Mouse (Mus musculus): ENCODE measurements around the gene Tuba8. TPM values are rescaled to one million over a fixed set of nuclear protein-coding genes. Genes with fewer than 3 reads are reported as not detected.

The Tuba8 gene
- polyA plus RNA-seq, 1 experiment: 1.8 TPM

GRCm38 (mm10) chr6:121214667-121215330 lies 4.3 kb downstream of the Tuba8 start:
- TF ChIP-seq POLR2A (IDR thresholded peaks at IDR 0.05; ENCODE audit: low read depth, low read length): no peak
- no peak for TF ChIP-seq CTCF (IDR thresholded peaks at IDR 0.05; ENCODE audit: borderline replicate concordance, insufficient read depth, low read length)
- Histone ChIP-seq H3K27ac (ENCODE audit: insufficient read depth, low read length) (no peak overlapping the region), H3K4me1 (ENCODE audit: control insufficient read depth, insufficient read depth, low read length) (peaks cover 8% of the 10 kb centered on the region; the same call in 1 of the 2 replicates), H3K4me3 (ENCODE audit: insufficient read depth, low read length) (no peak overlapping the region)

GRCm38 (mm10) chr6:121215336-121215735 lies 4.8 kb downstream of the Tuba8 start:
- H3K4me3 ChIP-seq (ENCODE audit: insufficient read depth, low read length): no peak overlapping the region
- peaks cover 4% of the 10 kb centered on the region; the same call in 1 of the 2 replicates for H3K4me1 ChIP-seq (ENCODE audit: control insufficient read depth, insufficient read depth, low read length)
- no peak overlapping the region for H3K27ac ChIP-seq (ENCODE audit: insufficient read depth, low read length)
- TF ChIP-seq POLR2A (IDR thresholded peaks at IDR 0.05; ENCODE audit: low read depth, low read length): no peak
- TF ChIP-seq CTCF (IDR thresholded peaks at IDR 0.05; ENCODE audit: borderline replicate concordance, insufficient read depth, low read length): no peak

- no peak overlapping the region for H3K4me3 ChIP-seq (ENCODE audit: insufficient read depth, low read length)
- TF ChIP-seq CTCF (IDR thresholded peaks at IDR 0.05; ENCODE audit: borderline replicate concordance, insufficient read depth, low read length): no peak
- TF ChIP-seq POLR2A (IDR thresholded peaks at IDR 0.05; ENCODE audit: low read depth, low read length): no peak
- peaks cover 4% of the 10 kb centered on the region; the same call in 1 of the 2 replicates for H3K4me1 ChIP-seq (ENCODE audit: control insufficient read depth, insufficient read depth, low read length)
- H3K27ac ChIP-seq (ENCODE audit: insufficient read depth, low read length): no peak overlapping the region
Measured at GRCm38 (mm10) chr6:121215896-121216295, 5.4 kb downstream of the Tuba8 start.

- no peak overlapping the region for H3K27ac ChIP-seq (ENCODE audit: insufficient read depth, low read length)
- TF ChIP-seq POLR2A (IDR thresholded peaks at IDR 0.05; ENCODE audit: low read depth, low read length) (no peak), CTCF (IDR thresholded peaks at IDR 0.05; ENCODE audit: borderline replicate concordance, insufficient read depth, low read length) (no peak)
- H3K4me3 ChIP-seq (ENCODE audit: insufficient read depth, low read length): no peak overlapping the region
- H3K4me1 ChIP-seq (ENCODE audit: control insufficient read depth, insufficient read depth, low read length): peaks cover 4% of the 10 kb centered on the region; the same call in 1 of the 2 replicates
Measured at GRCm38 (mm10) chr6:121216589-121217255, 6.2 kb downstream of the Tuba8 start.

- TF ChIP-seq CTCF (IDR thresholded peaks at IDR 0.05; ENCODE audit: borderline replicate concordance, insufficient read depth, low read length): no peak
- TF ChIP-seq POLR2A (IDR thresholded peaks at IDR 0.05; ENCODE audit: low read depth, low read length): no peak
- H3K27ac ChIP-seq (ENCODE audit: insufficient read depth, low read length): no peak overlapping the region
- no peaks in the 10 kb centered on the region for H3K4me1 ChIP-seq (ENCODE audit: control insufficient read depth, insufficient read depth, low read length)
- no peak overlapping the region for H3K4me3 ChIP-seq (ENCODE audit: insufficient read depth, low read length)
Measured at GRCm38 (mm10) chr6:121218002-121218401, 7.5 kb downstream of the Tuba8 start.

GRCm38 (mm10) chr6:121219406-121219805 lies 8.9 kb downstream of the Tuba8 start:
- Histone ChIP-seq H3K4me3 (ENCODE audit: insufficient read depth, low read length) (no peak overlapping the region), H3K4me1 (ENCODE audit: control insufficient read depth, insufficient read depth, low read length) (no peaks in the 10 kb centered on the region)

GRCm38 (mm10) chr6:121220181-121220580 lies 9.7 kb downstream of the Tuba8 start:
- no peak overlapping the region for H3K4me3 ChIP-seq (ENCODE audit: insufficient read depth, low read length)
- no peaks in the 10 kb centered on the region for H3K4me1 ChIP-seq (ENCODE audit: control insufficient read depth, insufficient read depth, low read length)
- TF ChIP-seq CTCF (IDR thresholded peaks at IDR 0.05; ENCODE audit: borderline replicate concordance, insufficient read depth, low read length): no peak
- no peak for TF ChIP-seq POLR2A (IDR thresholded peaks at IDR 0.05; ENCODE audit: low read depth, low read length)
- no peak overlapping the region for H3K27ac ChIP-seq (ENCODE audit: insufficient read depth, low read length)

More at GRCm38 (mm10) chr6:121219406-121219805, 8.9 kb downstream of the Tuba8 start:
- no peak overlapping the region for H3K27ac ChIP-seq (ENCODE audit: insufficient read depth, low read length)
- no peak for TF ChIP-seq CTCF (IDR thresholded peaks at IDR 0.05; ENCODE audit: borderline replicate concordance, insufficient read depth, low read length)
- TF ChIP-seq POLR2A (IDR thresholded peaks at IDR 0.05; ENCODE audit: low read depth, low read length): no peak

- Histone ChIP-seq H3K27ac (ENCODE audit: insufficient read depth, low read length) (no peak overlapping the region), H3K4me3 (ENCODE audit: insufficient read depth, low read length) (no peak overlapping the region), H3K4me1 (ENCODE audit: control insufficient read depth, insufficient read depth, low read length) (no peaks in the 10 kb centered on the region)
- no peak for TF ChIP-seq POLR2A (IDR thresholded peaks at IDR 0.05; ENCODE audit: low read depth, low read length)
- no peak for TF ChIP-seq CTCF (IDR thresholded peaks at IDR 0.05; ENCODE audit: borderline replicate concordance, insufficient read depth, low read length)
Measured at GRCm38 (mm10) chr6:121221876-121222597, 11.5 kb downstream of the Tuba8 start.

GRCm38 (mm10) chr6:121223001-121223400 lies 12.5 kb downstream of the Tuba8 start:
- no peak for TF ChIP-seq POLR2A (IDR thresholded peaks at IDR 0.05; ENCODE audit: low read depth, low read length)
- no peak for TF ChIP-seq CTCF (IDR thresholded peaks at IDR 0.05; ENCODE audit: borderline replicate concordance, insufficient read depth, low read length)
- no peaks in the 10 kb centered on the region for H3K4me1 ChIP-seq (ENCODE audit: control insufficient read depth, insufficient read depth, low read length)
- H3K4me3 ChIP-seq (ENCODE audit: insufficient read depth, low read length): no peak overlapping the region
- no peak overlapping the region for H3K27ac ChIP-seq (ENCODE audit: insufficient read depth, low read length)
